Mouse (Mus musculus): ENCODE data around the gene Il12rb1. TPM values are rescaled to one million over a fixed set of nuclear protein-coding genes. Genes with fewer than 3 reads are reported as not detected.

Gene Il12rb1
- polyA plus RNA-seq, 1 experiment from 2014 or later = not detected

DNA sequence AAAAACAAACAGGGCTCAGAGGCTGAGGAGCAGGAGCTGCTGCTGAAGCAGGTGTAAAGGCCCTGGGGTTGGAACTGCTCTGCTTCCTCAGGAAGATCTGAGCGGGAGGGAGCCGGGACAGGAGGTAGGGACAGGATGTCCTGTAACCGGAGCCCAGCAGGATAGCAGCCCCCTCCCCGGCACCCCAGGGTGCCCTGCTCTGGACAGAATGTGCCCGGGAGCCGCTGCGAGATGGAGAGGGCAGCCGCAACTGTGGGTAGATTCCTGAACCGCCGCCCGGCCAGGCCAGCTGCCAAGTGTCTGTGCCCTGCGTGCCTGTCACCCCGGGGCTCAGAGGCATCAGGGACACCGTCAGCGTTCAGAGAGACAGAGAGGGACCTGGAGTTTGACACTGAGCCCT, 25.3 kb downstream of the Il12rb1 start:
- Histone ChIP-seq H3K36me3 (ENCODE audit: control insufficient read depth, insufficient read depth, low read length) (peaks cover 13% of the 10 kb centered on the region; the same call in 1 of the 2 replicates), H3K27me3 (ENCODE audit: control insufficient read depth, insufficient read depth, low read length) (no peaks in the 10 kb centered on the region), H3K9me3 (ENCODE audit: control insufficient read depth, low read length) (no peaks in the 10 kb centered on the region), H3K9ac (ENCODE audit: low read length) (0 out of 2 replicates have a peak overlapping the region, but pooled peaks have one; percentile 17), H3K4me2 (ENCODE audit: low read length) (no peak overlapping the region; the same call in 1 of the 2 replicates), H3K27ac (replicated peaks in 1 of 2; ENCODE audit: control insufficient read depth in 1 of 2, insufficient read depth in 1 of 2, low read depth in 2 of 2, low read length in 2 of 2) (no peak overlapping the region), H3K4me3 (ENCODE audit: control insufficient read depth in 1 of 2, insufficient read depth in 1 of 2, low read depth in 1 of 2, low read length in 2 of 2) (no peak overlapping the region), H3K4me1 (ENCODE audit: control insufficient read depth in 2 of 2, insufficient read depth in 2 of 2, low read length in 2 of 2) (peaks cover 6 to 9% of the 10 kb centered on the region in 2 experiments)
- WGBS = 31% methylated on average over 15 of the region's 15 CpGs
- ATAC-seq (ENCODE audit: insufficient number of reproducible peaks, insufficient read depth, low FRiP score, low read depth) = no peak

DNA sequence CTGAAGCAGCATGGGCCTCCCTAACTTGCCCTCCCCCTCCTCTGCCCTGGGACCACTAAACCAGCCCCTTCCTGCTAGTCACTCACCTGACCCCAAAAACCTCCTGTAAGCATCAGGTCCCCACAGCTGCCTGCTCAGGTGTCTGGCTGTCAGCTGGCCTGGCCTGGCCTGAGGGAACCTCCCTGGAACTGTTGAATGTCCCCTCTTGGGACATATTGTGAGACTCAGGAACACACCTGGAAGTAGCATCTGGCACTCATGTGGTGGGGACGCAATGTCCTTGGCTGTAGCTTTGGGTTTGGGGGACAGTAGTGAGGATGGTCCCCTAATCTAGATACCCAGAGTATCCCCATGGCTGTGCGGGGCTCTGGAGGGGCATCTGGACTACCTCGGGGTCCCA, 25.8 kb downstream of the Il12rb1 start:
- WGBS = 97% methylated on average over 3 of the region's 3 CpGs
- no peaks in the 10 kb centered on the region for H3K27me3 ChIP-seq (ENCODE audit: control insufficient read depth, insufficient read depth, low read length)
- no peak overlapping the region for H3K9ac ChIP-seq (ENCODE audit: low read length)
- peaks cover 13% of the 10 kb centered on the region; the same call in 1 of the 2 replicates for H3K36me3 ChIP-seq (ENCODE audit: control insufficient read depth, insufficient read depth, low read length)
- no peaks in the 10 kb centered on the region for H3K9me3 ChIP-seq (ENCODE audit: control insufficient read depth, low read length)
- H3K27ac ChIP-seq (replicated peaks in 1 of 2; ENCODE audit: control insufficient read depth in 1 of 2, insufficient read depth in 1 of 2, low read depth in 2 of 2, low read length in 2 of 2) = no peak overlapping the region
- H3K4me1 ChIP-seq (ENCODE audit: control insufficient read depth in 2 of 2, insufficient read depth in 2 of 2, low read length in 2 of 2) = peaks cover 8 to 10% of the 10 kb centered on the region in 2 experiments
- no peak overlapping the region for H3K4me2 ChIP-seq (ENCODE audit: low read length)
- no peak overlapping the region for H3K4me3 ChIP-seq (ENCODE audit: control insufficient read depth in 1 of 2, insufficient read depth in 1 of 2, low read depth in 1 of 2, low read length in 2 of 2)
- no peak for ATAC-seq (ENCODE audit: insufficient number of reproducible peaks, insufficient read depth, low FRiP score, low read depth)

DNA sequence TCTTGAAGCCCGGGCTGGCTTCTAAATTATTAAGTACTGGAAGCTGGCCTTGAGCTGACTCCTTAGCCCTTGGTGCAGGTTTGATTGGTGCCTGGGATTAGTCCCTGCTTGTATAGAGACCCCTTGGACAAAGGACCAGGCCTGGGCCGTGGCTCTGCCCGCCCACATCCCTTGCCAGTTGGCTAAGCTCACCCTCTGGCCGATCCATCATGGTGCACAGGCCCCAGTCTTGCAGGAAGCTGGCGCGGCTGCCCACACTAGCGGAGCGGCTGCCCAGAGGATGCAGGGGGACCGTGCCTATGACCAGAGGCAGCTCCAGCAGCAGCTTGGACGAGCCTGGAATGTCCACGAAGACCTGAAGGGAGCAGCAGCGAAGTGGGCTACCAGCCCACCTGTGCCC, 28.4 kb downstream of the Il12rb1 start:
- ATAC-seq (ENCODE audit: insufficient number of reproducible peaks, insufficient read depth, low FRiP score, low read depth) = no peak
- no peak overlapping the region for H3K4me2 ChIP-seq (ENCODE audit: low read length)
- H3K27me3 ChIP-seq (ENCODE audit: control insufficient read depth, insufficient read depth, low read length) = peaks cover 3% of the 10 kb centered on the region
- no peak overlapping the region for H3K27ac ChIP-seq (replicated peaks in 1 of 2; ENCODE audit: control insufficient read depth in 1 of 2, insufficient read depth in 1 of 2, low read depth in 2 of 2, low read length in 2 of 2)
- H3K4me3 ChIP-seq (ENCODE audit: control insufficient read depth in 1 of 2, insufficient read depth in 1 of 2, low read depth in 1 of 2, low read length in 2 of 2) = no peak overlapping the region
- H3K36me3 ChIP-seq (ENCODE audit: control insufficient read depth, insufficient read depth, low read length) = peaks cover 13% of the 10 kb centered on the region; the same call in 1 of the 2 replicates
- no peak overlapping the region for H3K9ac ChIP-seq (ENCODE audit: low read length)
- WGBS = 85% methylated on average over 12 of the region's 12 CpGs
- no peaks in the 10 kb centered on the region for H3K9me3 ChIP-seq (ENCODE audit: control insufficient read depth, low read length)
- H3K4me1 ChIP-seq (ENCODE audit: control insufficient read depth in 2 of 2, insufficient read depth in 2 of 2, low read length in 2 of 2) = peaks cover 11 to 15% of the 10 kb centered on the region in 2 experiments

DNA sequence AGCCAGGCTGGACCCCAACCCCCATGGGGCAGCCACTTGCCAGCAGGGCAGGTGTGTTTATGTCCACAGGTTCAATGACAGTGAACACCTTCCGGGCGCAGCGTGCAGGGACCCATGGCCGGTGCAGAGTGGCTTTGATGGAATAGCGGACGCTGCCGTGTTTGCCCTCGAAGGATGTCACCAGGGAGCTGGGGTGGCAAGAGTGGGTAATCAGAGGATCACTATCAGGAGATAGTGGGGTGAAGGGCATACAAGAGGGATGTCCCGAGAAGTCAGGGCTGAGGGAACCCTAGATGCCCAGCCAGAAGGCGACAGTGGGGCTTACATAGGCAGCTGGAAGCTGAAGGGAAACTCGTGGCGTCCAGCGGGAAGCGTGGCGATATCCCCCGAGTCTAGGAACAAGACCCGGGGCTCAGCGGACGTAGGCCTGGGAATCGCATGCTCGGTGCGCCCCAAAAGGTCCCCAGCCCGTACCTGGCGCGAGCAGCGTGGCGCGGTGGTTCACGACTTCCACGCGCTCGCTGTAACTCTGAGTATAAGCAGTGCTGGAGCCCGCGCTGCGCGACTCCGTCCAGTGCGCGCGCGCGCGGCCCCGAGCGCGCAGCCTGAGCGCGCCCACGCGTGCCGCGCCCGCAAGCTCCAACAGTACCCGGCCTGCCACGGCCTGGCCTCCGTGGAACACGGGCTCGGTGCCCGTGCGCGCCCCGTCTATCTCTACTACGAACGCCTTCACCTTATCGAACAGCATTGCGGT, 30.6 kb downstream of the Il12rb1 start:
- WGBS = 3% methylated on average over 66 of the region's 66 CpGs

DNA sequence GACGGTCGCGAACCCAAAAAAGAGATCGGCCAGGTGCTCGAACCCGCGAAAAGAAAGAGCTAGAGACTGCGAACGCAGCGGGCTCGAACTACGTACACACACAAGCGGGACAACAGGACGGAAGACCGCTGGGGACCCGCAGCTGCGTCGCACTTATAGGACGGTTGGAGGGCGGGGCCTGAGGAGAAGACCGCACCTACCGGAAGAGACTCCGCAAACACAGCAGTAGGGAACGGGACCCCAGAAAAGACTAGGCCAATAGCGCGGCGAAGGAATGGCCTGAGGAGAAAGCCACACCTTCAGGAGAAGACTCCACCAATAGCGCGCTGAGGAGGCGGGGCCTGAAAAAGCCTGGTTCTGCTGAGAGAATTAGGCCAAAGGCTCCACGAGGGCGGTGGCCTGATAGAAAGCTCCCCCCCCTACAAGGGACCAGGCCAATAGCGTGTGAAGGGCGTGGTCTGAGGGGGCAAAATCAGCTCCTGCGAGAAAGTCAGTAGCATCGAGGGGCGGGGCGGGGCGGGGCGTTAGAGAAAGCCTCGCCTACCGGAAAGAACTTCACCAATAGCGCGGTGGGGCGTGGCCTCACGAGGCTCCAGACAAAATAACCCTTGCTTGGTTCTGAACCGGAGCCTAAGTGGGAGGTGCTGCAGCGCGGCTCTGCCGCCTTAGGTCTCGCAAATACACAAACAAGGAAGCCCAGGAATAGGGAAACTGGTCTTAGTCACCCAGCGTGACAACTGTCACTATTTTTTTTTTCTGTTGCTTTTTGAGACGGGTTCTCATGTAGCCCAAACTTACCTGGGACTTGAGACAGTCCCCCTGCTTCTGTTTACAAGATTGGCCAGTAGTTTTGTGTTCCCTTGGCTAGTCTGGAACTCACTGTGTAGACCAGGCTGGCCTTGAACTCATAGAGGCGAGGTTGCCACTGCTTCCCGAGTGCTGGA, 31.4 kb downstream of the Il12rb1 start, which contains the start of gene Arrdc2:
TSS of gene Arrdc2 (minus strand) at position 313 of the 944 bp plus-strand sequence.
- peak; percentile 96 for ATAC-seq (ENCODE audit: insufficient number of reproducible peaks, insufficient read depth, low FRiP score, low read depth)
- Histone ChIP-seq H3K27me3 (ENCODE audit: control insufficient read depth, insufficient read depth, low read length) (peaks cover 15% of the 10 kb centered on the region), H3K27ac (replicated peaks in 1 of 2; ENCODE audit: control insufficient read depth in 1 of 2, insufficient read depth in 1 of 2, low read depth in 2 of 2, low read length in 2 of 2) (peak within 1 kb of the TSS; percentile 69 to 82), H3K4me1 (ENCODE audit: control insufficient read depth in 2 of 2, insufficient read depth in 2 of 2, low read length in 2 of 2) (peaks cover 5 to 7% of the 10 kb centered on the region in 2 experiments; a peak in 3 of 4 replicates), H3K4me3 (ENCODE audit: control insufficient read depth in 1 of 2, insufficient read depth in 1 of 2, low read depth in 1 of 2, low read length in 2 of 2) (peak within 1 kb of the TSS; percentile 65 to 68), H3K4me2 (ENCODE audit: low read length) (peak within 1 kb of the TSS; percentile 90), H3K9me3 (ENCODE audit: control insufficient read depth, low read length) (no peaks in the 10 kb centered on the region), H3K36me3 (ENCODE audit: control insufficient read depth, insufficient read depth, low read length) (peaks cover 13% of the 10 kb centered on the region; the same call in 1 of the 2 replicates), H3K9ac (ENCODE audit: low read length) (peak within 1 kb of the TSS; percentile 79)
- 2% methylated on average over 55 of the region's 55 CpGs for WGBS

More for the DNA sequence above, 30.6 kb downstream of the Il12rb1 start:
- peak overlapping the region; percentile 90 for H3K4me2 ChIP-seq (ENCODE audit: low read length)
- H3K9ac ChIP-seq (ENCODE audit: low read length) = peak overlapping the region; percentile 79
- H3K4me3 ChIP-seq (ENCODE audit: control insufficient read depth in 1 of 2, insufficient read depth in 1 of 2, low read depth in 1 of 2, low read length in 2 of 2) = peak overlapping the region; percentile 65 to 68
- H3K27ac ChIP-seq (replicated peaks in 1 of 2; ENCODE audit: control insufficient read depth in 1 of 2, insufficient read depth in 1 of 2, low read depth in 2 of 2, low read length in 2 of 2) = peak overlapping the region; percentile 69 to 82
- H3K36me3 ChIP-seq (ENCODE audit: control insufficient read depth, insufficient read depth, low read length) = peaks cover 13% of the 10 kb centered on the region; the same call in 1 of the 2 replicates
- H3K9me3 ChIP-seq (ENCODE audit: control insufficient read depth, low read length) = no peaks in the 10 kb centered on the region
- peaks cover 5 to 9% of the 10 kb centered on the region in 2 experiments for H3K4me1 ChIP-seq (ENCODE audit: control insufficient read depth in 2 of 2, insufficient read depth in 2 of 2, low read length in 2 of 2)
- H3K27me3 ChIP-seq (ENCODE audit: control insufficient read depth, insufficient read depth, low read length) = peaks cover 15% of the 10 kb centered on the region
- ATAC-seq (ENCODE audit: insufficient number of reproducible peaks, insufficient read depth, low FRiP score, low read depth) = peak; percentile 23

DNA sequence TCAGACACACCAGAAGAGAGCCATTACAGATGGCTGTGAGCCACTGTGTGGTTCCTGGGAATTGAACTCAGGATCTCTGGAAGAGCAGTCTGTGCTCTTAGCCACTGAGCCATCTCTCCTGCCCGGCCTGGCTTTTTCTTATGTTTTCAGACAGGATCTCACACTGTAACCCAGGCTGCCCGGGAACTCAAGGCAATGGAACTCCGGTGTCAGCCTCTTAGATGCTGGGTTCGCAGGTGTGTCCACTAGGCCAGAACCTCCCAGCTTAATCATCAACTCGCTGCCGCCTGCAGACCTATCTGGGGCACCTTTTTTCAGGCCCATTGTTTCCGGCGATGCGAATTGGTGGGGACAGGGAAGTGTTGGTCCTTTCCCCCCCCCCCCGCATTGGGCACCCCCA, 32.3 kb downstream of the Il12rb1 start:
- 0 out of 2 replicates have a peak, but pooled peaks cover 6% of the 10 kb centered on the region for H3K36me3 ChIP-seq (ENCODE audit: control insufficient read depth, insufficient read depth, low read length)
- WGBS = 55% methylated on average over 10 of the region's 10 CpGs
- H3K4me2 ChIP-seq (ENCODE audit: low read length) = no peak overlapping the region
- no peak overlapping the region for H3K4me3 ChIP-seq (ENCODE audit: control insufficient read depth in 1 of 2, insufficient read depth in 1 of 2, low read depth in 1 of 2, low read length in 2 of 2)
- H3K4me1 ChIP-seq (ENCODE audit: control insufficient read depth in 2 of 2, insufficient read depth in 2 of 2, low read length in 2 of 2) = peaks cover 5 to 7% of the 10 kb centered on the region in 2 experiments; a peak in 3 of 4 replicates
- no peak overlapping the region for H3K27ac ChIP-seq (replicated peaks in 1 of 2; ENCODE audit: control insufficient read depth in 1 of 2, insufficient read depth in 1 of 2, low read depth in 2 of 2, low read length in 2 of 2)
- H3K9ac ChIP-seq (ENCODE audit: low read length) = no peak overlapping the region
- peaks cover 15% of the 10 kb centered on the region for H3K27me3 ChIP-seq (ENCODE audit: control insufficient read depth, insufficient read depth, low read length)
- ATAC-seq (ENCODE audit: insufficient number of reproducible peaks, insufficient read depth, low FRiP score, low read depth) = no peak
- H3K9me3 ChIP-seq (ENCODE audit: control insufficient read depth, low read length) = no peaks in the 10 kb centered on the region
